Mouse (Mus musculus): Measurements from ENCODE around the gene Lrrtm4.

DNA sequence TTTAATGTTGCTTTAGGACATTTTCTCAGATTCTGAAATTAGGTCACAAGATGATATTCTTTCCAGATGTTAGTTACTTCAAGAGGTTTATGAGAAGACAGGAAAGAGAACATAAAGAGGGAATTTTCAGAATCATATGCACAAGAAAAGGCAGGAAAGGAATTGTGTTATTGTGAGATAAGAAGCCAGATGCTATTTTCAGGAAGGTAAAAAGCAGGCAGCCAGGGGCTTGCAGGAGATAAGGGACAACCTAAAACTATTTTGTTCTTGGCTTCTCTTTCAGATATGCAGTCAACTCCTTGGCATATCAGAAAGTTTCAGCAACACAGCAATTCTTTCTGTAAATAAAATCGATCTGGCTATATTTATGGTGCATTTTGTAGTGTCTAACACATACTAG lies 338.4 kb downstream of the Lrrtm4 start:
- TF ChIP-seq CTCF (IDR thresholded peaks at IDR 0.05; ENCODE audit: low read depth, low read length) (no peak), POLR2A (IDR thresholded peaks at IDR 0.05; ENCODE audit: insufficient read depth, low read length) (no peak)

Data from ES-Bruce4 (cell line).